Mouse (Mus musculus) neural tube, embryonic 13.5 days (tissue): ENCODE data around the gene Lpin3. TPM values are rescaled to one million over a fixed set of nuclear protein-coding genes. Genes with fewer than 3 reads are reported as not detected.

ENCODE experiments used
- ATAC-seq: fragments of 200-750 bp; cut with Nextera tagmentation; 2 replicates; pipeline ENCODE4 v1.8.0; 2017; ENCODE audit warnings: low read depth, mild to moderate bottlenecking, moderate TSS enrichment, moderate library complexity
- H3K27ac ChIP-seq: fragments of 300-500 bp; sonication (generic); replicated peaks from 2 replicates; pipeline ENCODE4 v1.5.1; 2015; ENCODE audit warnings: moderate library complexity, mild to moderate bottlenecking, inconsistent platforms
- H3K27me3 ChIP-seq: fragments of 300-500 bp; sonication (generic); 2 replicates; pipeline ENCODE4 v1.6.1; 2015; ENCODE audit warnings: mild to moderate bottlenecking, inconsistent platforms
- H3K36me3 ChIP-seq: fragments of 300-500 bp; sonication (generic); 2 replicates; pipeline ENCODE4 v1.6.1; 2015; ENCODE audit warnings: mild to moderate bottlenecking, inconsistent platforms
- H3K4me1 ChIP-seq: fragments of 300-500 bp; sonication (generic); replicated peaks from 2 replicates; pipeline ENCODE4 v1.6.1; 2015; ENCODE audit warnings: inconsistent platforms
- H3K4me2 ChIP-seq: fragments of 300-500 bp; sonication (generic); 2 replicates; pipeline ENCODE4 v1.6.1; 2015; ENCODE audit warnings: inconsistent platforms, mild to moderate bottlenecking, moderate library complexity
- H3K4me3 ChIP-seq: fragments of 300-500 bp; sonication (generic); 2 replicates; pipeline ENCODE4 v1.5.1; 2015; ENCODE audit warnings: mild to moderate bottlenecking, inconsistent platforms
- H3K9ac ChIP-seq: fragments of 300-500 bp; sonication (generic); 2 replicates; pipeline ENCODE4 v1.6.1; 2015; ENCODE audit warnings: moderate library complexity, mild to moderate bottlenecking, inconsistent platforms
- H3K9me3 ChIP-seq: fragments of 300-500 bp; sonication (generic); 2 replicates; pipeline ENCODE4 v1.6.1; 2016; ENCODE audit warnings: inconsistent platforms
- WGBS: fragments of 180-500 bp; shearing (Covaris S2); methylation state at CpG from one replicate; pipeline ENCODE4 v1.1.7; 2015; 5-methylcytosine and 5-hydroxymethylcytosine counted together
- polyA plus RNA-seq: library from polyadenylated mRNA; unstranded; fragments of >200 nt; fragmentation: Nextera tagmentation; extraction: Ambion mirVana; gene quantifications from 2 replicates; pipeline ENCODE4 v1.2.1, GENCODE M21; 2015

Gene Lpin3
- polyA plus RNA-seq, 1 experiment from 2014 or later = 0.29 TPM

DNA sequence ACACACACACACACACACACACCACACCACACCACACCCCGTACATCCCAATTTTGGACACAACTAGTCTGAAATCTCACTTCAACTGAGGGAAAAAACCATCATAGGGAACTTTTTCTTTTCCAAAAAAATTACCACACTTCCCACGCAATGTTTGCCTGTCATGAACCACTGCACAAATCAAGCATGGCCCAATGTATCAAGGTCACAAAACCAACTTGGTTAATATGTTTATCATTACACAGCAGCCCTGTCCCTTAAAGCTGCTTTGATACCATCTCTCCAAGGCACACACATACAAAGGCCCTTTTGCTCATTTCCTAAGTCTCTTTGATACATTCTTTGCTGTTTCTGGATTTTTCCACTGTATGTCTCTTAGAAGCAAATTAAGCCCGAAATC is 9.2 kb upstream of the Lpin3 start:
- no peak for ATAC-seq
- Histone ChIP-seq H3K36me3 (no peaks in the 10 kb centered on the region), H3K4me3 (peak overlapping the region; percentile 13), H3K9me3 (peaks cover 5% of the 10 kb centered on the region; the same call in 1 of the 2 replicates), H3K4me2 (peak overlapping the region; percentile 42), H3K27me3 (no peaks in the 10 kb centered on the region), H3K27ac (no peak overlapping the region), H3K9ac (no peak overlapping the region; the same call in 1 of the 2 replicates), H3K4me1 (peaks cover 31% of the 10 kb centered on the region)
- 85% methylated on average over 3 of the region's 3 CpGs for WGBS

DNA sequence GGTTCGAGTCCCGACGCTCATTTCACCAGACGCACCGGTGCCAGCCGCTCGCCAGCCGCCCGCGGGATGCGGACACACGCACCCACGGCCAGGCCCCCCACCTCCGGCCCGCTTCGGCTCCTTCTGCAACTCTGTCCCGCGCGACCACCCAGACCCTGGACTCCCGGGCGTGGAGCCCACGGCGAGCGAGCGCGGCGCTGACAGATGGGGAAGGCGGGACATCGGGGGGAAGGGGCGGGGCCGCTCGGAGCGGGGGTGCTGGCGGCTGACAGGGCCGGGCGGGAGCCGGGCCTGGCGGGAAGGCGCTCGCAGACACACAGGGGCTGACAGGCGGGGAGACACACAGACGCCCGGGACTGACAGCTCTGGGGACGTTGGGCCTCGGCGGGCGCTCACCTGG is 8.1 kb upstream of the Lpin3 start:
- peaks cover 31% of the 10 kb centered on the region for H3K4me1 ChIP-seq
- H3K36me3 ChIP-seq = no peaks in the 10 kb centered on the region
- peak overlapping the region; percentile 99 for H3K27ac ChIP-seq
- H3K9me3 ChIP-seq = peaks cover 5% of the 10 kb centered on the region; the same call in 1 of the 2 replicates
- ATAC-seq = peak; percentile 93
- H3K27me3 ChIP-seq = no peaks in the 10 kb centered on the region
- peak overlapping the region; percentile 90 for H3K4me3 ChIP-seq
- WGBS = under 1% methylated on average over 30 of the region's 47 CpGs
- peak overlapping the region; percentile 73 for H3K4me2 ChIP-seq
- H3K9ac ChIP-seq = peak overlapping the region; percentile 97

DNA sequence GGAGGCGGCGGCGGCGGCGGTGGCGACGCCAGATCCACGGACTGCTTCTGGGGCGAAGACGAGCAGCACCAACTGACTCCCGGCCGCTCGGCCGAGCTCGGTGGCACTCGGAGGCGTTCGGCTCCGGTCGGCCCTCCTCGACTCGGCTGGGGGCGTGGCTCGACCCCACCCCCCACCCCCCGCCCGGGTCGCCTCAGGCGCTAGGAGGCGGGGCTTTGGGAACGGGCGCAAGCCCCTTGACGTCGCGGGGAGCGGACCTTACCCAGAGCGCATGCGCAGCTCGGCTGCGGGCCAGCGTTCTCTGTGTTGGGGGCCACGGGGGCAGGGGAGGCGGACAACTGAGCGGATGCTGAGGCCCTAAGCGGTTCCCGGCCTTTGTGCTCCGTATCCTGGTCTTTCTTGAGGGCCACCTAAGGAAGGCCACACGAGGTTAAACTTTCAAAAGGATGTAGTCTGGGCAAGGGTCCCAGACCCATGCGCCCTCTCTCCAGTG is 7.5 kb upstream of the Lpin3 start, which contains the start of gene Zhx3:
Zhx3 (minus strand) TSS at position 109 of the 493 bp plus-strand sequence.
- WGBS = 1% methylated on average over 39 of the region's 48 CpGs
- Histone ChIP-seq H3K4me2 (peak within 1 kb of the TSS; percentile 73), H3K4me3 (peak within 1 kb of the TSS; percentile 90), H3K27me3 (no peaks in the 10 kb centered on the region), H3K9me3 (peaks cover 5% of the 10 kb centered on the region; the same call in 1 of the 2 replicates), H3K9ac (peak within 1 kb of the TSS; percentile 97), H3K4me1 (peaks cover 31% of the 10 kb centered on the region), H3K27ac (peak within 1 kb of the TSS; percentile 99), H3K36me3 (no peaks in the 10 kb centered on the region)
- peak; percentile 98 for ATAC-seq

DNA sequence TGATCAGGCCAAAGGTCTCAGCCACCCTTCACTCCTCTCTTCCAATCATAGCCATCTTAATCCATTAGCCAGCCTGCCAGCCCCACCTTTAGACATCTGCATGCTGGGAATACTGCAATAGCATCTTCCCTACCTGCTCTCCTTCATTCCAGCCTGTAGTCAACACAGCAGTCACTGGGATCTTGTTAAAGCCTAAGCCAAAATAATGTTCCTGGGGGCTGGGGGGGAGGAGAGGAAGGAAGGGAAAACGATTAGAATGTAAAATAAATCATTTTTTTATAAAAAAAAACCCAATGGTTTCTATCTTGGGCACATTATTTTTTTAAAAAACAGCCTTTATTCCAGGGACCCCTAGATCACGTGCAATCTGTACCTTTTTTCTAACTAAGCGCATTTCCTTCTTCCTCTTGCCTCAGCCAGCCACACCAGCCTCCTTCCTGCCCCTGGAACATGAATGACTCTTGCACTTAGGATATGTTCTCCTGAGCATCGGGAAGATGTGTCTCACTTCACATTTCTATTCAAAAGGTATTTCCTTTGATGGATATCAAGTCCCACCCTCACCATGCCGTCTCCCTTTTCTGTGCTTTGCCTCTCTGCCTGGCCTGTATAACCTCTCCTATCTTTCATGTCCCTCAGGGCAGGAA is 6.1 kb upstream of the Lpin3 start:
- Histone ChIP-seq H3K9me3 (peaks cover 5% of the 10 kb centered on the region; the same call in 1 of the 2 replicates), H3K4me3 (no peak overlapping the region), H3K27ac (no peak overlapping the region), H3K9ac (no peak overlapping the region), H3K4me1 (peaks cover 31% of the 10 kb centered on the region), H3K4me2 (no peak overlapping the region), H3K36me3 (no peaks in the 10 kb centered on the region), H3K27me3 (no peaks in the 10 kb centered on the region)
- WGBS = 90% methylated on average over 5 of the region's 5 CpGs
- ATAC-seq = no peak

DNA sequence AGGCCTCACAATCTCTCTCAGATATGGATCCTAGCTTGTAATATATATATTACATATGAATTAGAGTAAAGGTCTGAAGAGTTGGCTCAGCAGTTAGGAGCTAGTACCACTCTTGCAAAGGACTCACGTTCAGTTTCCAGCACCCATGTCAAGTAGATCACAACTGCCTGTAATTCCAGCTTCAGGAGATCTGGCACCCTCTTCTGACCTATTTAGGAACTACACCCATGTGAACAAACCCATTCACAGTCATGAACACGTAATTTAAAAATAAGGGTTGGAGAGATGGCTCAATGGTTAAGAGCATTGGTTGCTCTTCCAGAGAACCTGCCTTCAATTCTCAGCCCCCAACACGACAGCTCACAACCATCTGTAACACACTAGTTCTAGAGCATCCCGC is 4.4 kb upstream of the Lpin3 start:
- 85% methylated on average over 4 of the region's 4 CpGs for WGBS

DNA sequence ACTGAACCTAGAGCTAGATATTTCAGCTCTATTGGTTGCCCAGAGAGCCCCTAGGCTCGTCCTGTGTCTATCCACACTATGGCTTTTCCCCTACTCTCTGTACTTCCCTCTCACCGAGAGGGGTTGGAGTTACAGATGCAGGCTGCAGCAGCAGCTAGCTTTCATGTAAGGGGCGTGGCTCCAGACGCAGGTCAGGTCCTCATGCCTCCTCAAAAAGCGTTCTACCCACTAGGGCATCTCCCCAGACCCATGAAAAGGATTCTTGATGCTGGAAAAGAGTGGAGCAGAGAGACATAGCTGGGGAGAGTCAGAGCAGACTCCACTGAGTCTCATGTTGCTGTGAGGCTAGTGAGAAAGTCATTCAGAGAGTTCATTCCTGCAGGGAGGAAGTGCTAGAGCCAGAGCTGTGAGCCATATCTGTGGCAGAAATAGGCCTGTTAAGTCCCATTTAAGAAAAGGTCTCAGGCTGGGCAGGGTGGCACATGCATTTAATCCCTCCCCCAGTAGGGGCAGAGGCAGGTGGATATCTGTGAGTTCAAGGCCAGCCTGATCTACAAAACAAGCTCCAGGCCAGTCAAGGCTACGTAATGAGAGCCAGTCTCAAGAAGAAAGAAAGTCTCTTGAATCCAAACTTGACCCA is 1.1 kb downstream of the Lpin3 start:
- WGBS = 57% methylated on average over 6 of the region's 6 CpGs
- no peak overlapping the region for H3K4me2 ChIP-seq
- H3K36me3 ChIP-seq = no peaks in the 10 kb centered on the region
- no peaks in the 10 kb centered on the region for H3K9me3 ChIP-seq
- no peak overlapping the region for H3K9ac ChIP-seq
- H3K4me3 ChIP-seq = no peak overlapping the region
- H3K27me3 ChIP-seq = no peaks in the 10 kb centered on the region
- no peak overlapping the region for H3K27ac ChIP-seq
- ATAC-seq = no peak
- H3K4me1 ChIP-seq = no peaks in the 10 kb centered on the region

More for the DNA sequence above, 4.4 kb upstream of the Lpin3 start:
- H3K9ac ChIP-seq = no peak overlapping the region
- no peak overlapping the region for H3K4me2 ChIP-seq
- H3K9me3 ChIP-seq = peaks cover 5% of the 10 kb centered on the region; the same call in 1 of the 2 replicates
- H3K4me3 ChIP-seq = no peak overlapping the region
- peaks cover 16% of the 10 kb centered on the region for H3K4me1 ChIP-seq
- no peaks in the 10 kb centered on the region for H3K27me3 ChIP-seq
- H3K27ac ChIP-seq = no peak overlapping the region
- H3K36me3 ChIP-seq = no peaks in the 10 kb centered on the region
- no peak for ATAC-seq

DNA sequence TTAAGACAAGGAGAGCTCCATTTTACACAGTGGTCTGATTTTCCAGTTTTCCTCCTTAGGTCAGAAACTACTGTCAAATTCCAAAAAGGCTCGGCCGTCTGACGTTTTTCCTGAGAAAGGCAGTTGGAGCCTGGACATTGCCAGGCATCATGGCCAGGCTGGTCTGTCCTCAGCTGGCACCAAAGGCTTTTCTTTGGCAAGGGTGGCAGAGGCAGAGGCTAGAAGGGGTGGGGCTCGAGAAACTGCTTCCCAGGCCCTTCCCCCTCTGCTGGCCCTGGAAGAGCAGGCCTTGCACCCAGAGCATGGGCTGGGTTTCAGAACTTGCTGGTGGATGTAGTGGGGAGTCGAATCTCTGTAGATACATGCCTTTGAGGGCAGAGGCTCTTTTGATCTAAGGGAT is 2.0 kb downstream of the Lpin3 start:
- Histone ChIP-seq H3K4me3 (no peak overlapping the region), H3K9me3 (no peaks in the 10 kb centered on the region), H3K4me2 (no peak overlapping the region), H3K4me1 (peaks cover 5% of the 10 kb centered on the region), H3K36me3 (no peaks in the 10 kb centered on the region), H3K9ac (0 out of 2 replicates have a peak overlapping the region, but pooled peaks have one; percentile 0), H3K27me3 (peaks cover 4% of the 10 kb centered on the region; the same call in 1 of the 2 replicates), H3K27ac (no peak overlapping the region)
- ATAC-seq = no peak
- WGBS = 79% methylated on average over 5 of the region's 5 CpGs

DNA sequence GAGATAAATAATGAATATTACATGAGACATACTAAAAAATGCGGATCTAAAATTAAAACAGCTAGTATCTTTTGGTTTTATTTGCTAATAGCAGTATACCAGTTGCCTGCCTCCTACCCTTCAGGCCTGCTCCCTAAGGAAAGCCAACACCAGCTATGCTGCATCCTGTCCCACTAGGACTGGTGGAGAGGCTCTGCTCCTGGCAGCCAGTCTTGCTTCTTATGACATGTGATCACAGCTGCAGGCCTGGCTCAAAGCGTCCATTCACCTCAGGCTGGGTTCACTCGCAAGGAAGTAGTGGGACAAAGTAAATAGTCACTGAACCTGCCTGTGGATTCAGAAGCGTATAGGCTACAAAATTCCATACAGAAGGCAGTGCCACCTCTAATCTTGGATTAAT is 3.4 kb downstream of the Lpin3 start:
- H3K9me3 ChIP-seq = no peaks in the 10 kb centered on the region
- H3K9ac ChIP-seq = no peak overlapping the region
- no peak overlapping the region for H3K4me2 ChIP-seq
- H3K27me3 ChIP-seq = peaks cover 18% of the 10 kb centered on the region
- H3K36me3 ChIP-seq = no peaks in the 10 kb centered on the region
- no peak overlapping the region for H3K27ac ChIP-seq
- no peak overlapping the region for H3K4me3 ChIP-seq
- ATAC-seq = no peak
- 83% methylated on average over 4 of the region's 4 CpGs for WGBS
- H3K4me1 ChIP-seq = peaks cover 16% of the 10 kb centered on the region

DNA sequence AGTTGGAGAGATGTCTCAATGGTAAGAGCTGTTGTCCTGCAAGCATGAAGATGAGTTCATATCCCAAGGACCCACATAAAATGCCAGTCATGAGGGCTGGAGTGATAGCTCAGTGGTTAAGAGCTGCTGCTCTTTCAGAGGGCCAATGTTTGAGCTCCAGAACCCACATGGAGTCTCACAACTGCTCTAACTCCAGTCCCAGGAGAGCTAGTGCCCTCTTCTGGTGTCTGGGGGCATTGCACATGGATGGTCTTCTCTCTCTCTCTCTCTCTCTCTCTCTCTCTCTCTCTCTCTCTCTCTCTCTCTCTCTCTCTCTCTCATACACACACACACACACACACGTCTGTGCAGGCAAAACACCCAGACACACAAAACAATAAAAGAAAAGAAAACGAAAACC is 4.4 kb downstream of the Lpin3 start:
- no peak overlapping the region for H3K9ac ChIP-seq
- H3K9me3 ChIP-seq = no peaks in the 10 kb centered on the region
- no peaks in the 10 kb centered on the region for H3K36me3 ChIP-seq
- H3K4me3 ChIP-seq = no peak overlapping the region
- H3K4me2 ChIP-seq = no peak overlapping the region
- ATAC-seq = no peak
- H3K27ac ChIP-seq = no peak overlapping the region
- WGBS = 15% methylated on average over 2 of the region's 2 CpGs
- H3K27me3 ChIP-seq = peaks cover 20% of the 10 kb centered on the region
- H3K4me1 ChIP-seq = peaks cover 16% of the 10 kb centered on the region

DNA sequence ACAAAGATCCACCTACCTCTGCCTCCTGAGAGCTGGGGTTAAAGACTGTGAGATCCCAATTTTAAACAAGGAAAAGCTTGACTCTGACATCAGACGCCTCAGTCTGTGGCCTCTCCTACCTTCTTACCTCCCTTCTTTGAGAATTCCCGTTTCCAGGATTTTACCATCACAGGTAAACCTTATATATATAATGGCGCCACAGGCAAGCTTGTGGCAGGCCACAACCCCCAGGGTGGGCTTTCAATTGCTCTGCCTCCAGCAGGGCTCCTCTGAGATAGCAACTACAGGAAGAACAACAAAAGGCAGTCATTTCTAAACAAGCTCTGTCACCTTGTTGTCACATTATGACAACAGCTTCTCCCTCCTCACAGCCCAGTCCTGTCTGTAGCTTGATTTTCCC is 5.8 kb downstream of the Lpin3 start:
- peaks cover 16% of the 10 kb centered on the region for H3K4me1 ChIP-seq
- no peak overlapping the region for H3K27ac ChIP-seq
- 80% methylated on average over 3 of the region's 3 CpGs for WGBS

DNA sequence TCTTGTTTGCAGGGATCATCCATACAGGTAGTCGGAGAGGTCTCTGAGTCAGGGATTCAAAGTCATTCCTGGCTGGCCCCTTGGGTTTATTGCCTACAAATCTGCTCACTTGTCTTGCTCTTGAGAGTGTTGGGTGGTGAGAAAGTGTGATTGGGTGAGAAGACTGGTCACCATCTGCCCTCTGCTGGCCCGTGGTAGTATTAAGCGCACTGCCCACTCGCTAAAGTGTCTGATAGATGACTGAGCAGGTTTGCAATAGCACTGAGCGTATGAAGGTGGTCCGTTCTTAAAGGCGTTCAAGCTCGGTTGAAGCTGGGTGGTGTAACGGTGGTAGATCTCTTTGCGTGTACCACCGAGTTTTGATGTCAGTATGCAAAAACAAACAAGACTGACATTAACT is 6.8 kb downstream of the Lpin3 start:
- Histone ChIP-seq H3K4me3 (peak overlapping the region; percentile 40), H3K4me1 (peaks cover 16% of the 10 kb centered on the region), H3K27me3 (peaks cover 20% of the 10 kb centered on the region), H3K9me3 (no peaks in the 10 kb centered on the region), H3K9ac (peak overlapping the region; percentile 55; the same call in 1 of the 2 replicates), H3K4me2 (peak overlapping the region; percentile 79), H3K36me3 (no peaks in the 10 kb centered on the region), H3K27ac (no peak overlapping the region)
- peak; percentile 86 for ATAC-seq
- WGBS = 3% methylated on average over 11 of the region's 11 CpGs

More for the DNA sequence above, 5.8 kb downstream of the Lpin3 start:
- no peaks in the 10 kb centered on the region for H3K36me3 ChIP-seq
- peaks cover 20% of the 10 kb centered on the region for H3K27me3 ChIP-seq
- ATAC-seq = no peak
- H3K9me3 ChIP-seq = no peaks in the 10 kb centered on the region
- H3K9ac ChIP-seq = no peak overlapping the region
- no peak overlapping the region for H3K4me2 ChIP-seq
- no peak overlapping the region for H3K4me3 ChIP-seq

DNA sequence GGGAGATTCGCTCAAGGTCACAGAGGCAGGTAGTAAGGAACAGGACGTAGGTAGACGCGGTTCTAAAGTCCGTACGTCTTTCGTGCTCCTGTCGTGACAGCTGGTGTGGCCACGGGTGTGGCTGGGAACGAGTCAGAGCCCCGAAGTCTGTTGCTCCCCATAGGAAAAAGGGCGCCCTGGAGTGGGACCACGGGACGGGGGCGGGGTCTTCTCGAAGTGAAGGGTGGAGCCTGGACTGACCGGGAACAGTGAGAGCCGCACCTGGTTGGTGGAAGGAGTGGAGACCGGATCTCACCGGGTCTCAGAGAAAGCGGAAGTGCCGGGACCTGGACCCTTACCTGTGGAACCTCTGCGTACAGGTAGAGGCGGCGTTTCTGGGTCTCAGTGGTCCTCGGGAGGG is 7.4 kb downstream of the Lpin3 start:
- H3K4me2 ChIP-seq = peak overlapping the region; percentile 79
- no peak overlapping the region for H3K27ac ChIP-seq
- H3K9ac ChIP-seq = peak overlapping the region; percentile 55
- no peaks in the 10 kb centered on the region for H3K36me3 ChIP-seq
- under 1% methylated on average over 26 of the region's 26 CpGs for WGBS
- H3K9me3 ChIP-seq = no peaks in the 10 kb centered on the region
- H3K27me3 ChIP-seq = peaks cover 20% of the 10 kb centered on the region
- peaks cover 16% of the 10 kb centered on the region for H3K4me1 ChIP-seq
- ATAC-seq = peak; percentile 66; the same call in 1 of the 2 replicates
- H3K4me3 ChIP-seq = peak overlapping the region; percentile 40
